Mouse (Mus musculus): ENCODE measurements around the gene Gramd2.

- TF ChIP-seq CTCF (IDR thresholded peaks at IDR 0.05; ENCODE audit: borderline replicate concordance, insufficient read depth, low read length) (no peak), POLR2A (IDR thresholded peaks at IDR 0.05; ENCODE audit: low read depth, low read length) (no peak)
Observed at GRCm38 (mm10) chr9:59727569-59728286, 47.8 kb downstream of the Gramd2 start.

All from embryonic fibroblast, embryonic 13.5 days (primary cell).